Mouse (Mus musculus): Measurements from ENCODE around the gene Olfr652.

Gene Olfr652

GRCm38 (mm10) chr7:104560601-104561000, at the start of gene Olfr652:
TSS of gene Olfr652 (plus strand) at chr7:104560901.
- no peak for DNase-seq (ENCODE audit: low spot score)

- DNase-seq (ENCODE audit: low spot score) = no peak
Observed at GRCm38 (mm10) chr7:104549833-104550232, 10.9 kb upstream of the Olfr652 start, which contains the start of gene Olfr651. TSS of gene Olfr651 (plus strand) at chr7:104550133.

GRCm38 (mm10) chr7:104552700-104553099, 8.0 kb upstream of the Olfr652 start:
- DNase-seq (ENCODE audit: low spot score) = no peak

- no peak for DNase-seq (ENCODE audit: low spot score)
Observed at GRCm38 (mm10) chr7:104577014-104577413, 16.3 kb downstream of the Olfr652 start, which contains the start of gene Olfr653. TSS of gene Olfr653 (plus strand) at chr7:104577314.

GRCm38 (mm10) chr7:104580846-104581245, 20.1 kb downstream of the Olfr652 start:
- no peak for DNase-seq (ENCODE audit: low spot score)

- no peak for DNase-seq (ENCODE audit: low spot score)
Observed at GRCm38 (mm10) chr7:104581429-104581828, 20.7 kb downstream of the Olfr652 start.

- DNase-seq (ENCODE audit: low spot score) = no peak
Observed at GRCm38 (mm10) chr7:104586725-104587124, 26.0 kb downstream of the Olfr652 start, which contains the start of gene Olfr654. TSS of gene Olfr654 (plus strand) at chr7:104587025.

GRCm38 (mm10) chr7:104588274-104588673, 27.6 kb downstream of the Olfr652 start:
- no peak for DNase-seq (ENCODE audit: low spot score)

- DNase-seq (ENCODE audit: low spot score) = no peak
Observed at GRCm38 (mm10) chr7:104601679-104602078, 41.0 kb downstream of the Olfr652 start, which contains the start of gene Olfr655. TSS of gene Olfr655 (minus strand) at chr7:104601779.

GRCm38 (mm10) chr7:104603173-104603572, 42.5 kb downstream of the Olfr652 start:
- peak; percentile 6 for DNase-seq (ENCODE audit: low spot score)

GRCm38 (mm10) chr7:104604727-104605126, 44.0 kb downstream of the Olfr652 start:
- no peak for DNase-seq (ENCODE audit: low spot score)

- no peak for DNase-seq (ENCODE audit: low spot score)
Observed at GRCm38 (mm10) chr7:104613655-104614054, 53.0 kb downstream of the Olfr652 start, which contains the start of gene Olfr656. TSS of gene Olfr656 (plus strand) at chr7:104613955.

Data from ovary, postnatal 36 days (tissue).